Mouse (Mus musculus): ENCODE measurements around the gene Olfr1359.

The Olfr1359 gene

GRCm38 (mm10) chr13:21722993-21723836, 25.3 kb downstream of the Olfr1359 start:
- DNase-seq (ENCODE audit: low read depth, low spot score) = no peak

DNA sequence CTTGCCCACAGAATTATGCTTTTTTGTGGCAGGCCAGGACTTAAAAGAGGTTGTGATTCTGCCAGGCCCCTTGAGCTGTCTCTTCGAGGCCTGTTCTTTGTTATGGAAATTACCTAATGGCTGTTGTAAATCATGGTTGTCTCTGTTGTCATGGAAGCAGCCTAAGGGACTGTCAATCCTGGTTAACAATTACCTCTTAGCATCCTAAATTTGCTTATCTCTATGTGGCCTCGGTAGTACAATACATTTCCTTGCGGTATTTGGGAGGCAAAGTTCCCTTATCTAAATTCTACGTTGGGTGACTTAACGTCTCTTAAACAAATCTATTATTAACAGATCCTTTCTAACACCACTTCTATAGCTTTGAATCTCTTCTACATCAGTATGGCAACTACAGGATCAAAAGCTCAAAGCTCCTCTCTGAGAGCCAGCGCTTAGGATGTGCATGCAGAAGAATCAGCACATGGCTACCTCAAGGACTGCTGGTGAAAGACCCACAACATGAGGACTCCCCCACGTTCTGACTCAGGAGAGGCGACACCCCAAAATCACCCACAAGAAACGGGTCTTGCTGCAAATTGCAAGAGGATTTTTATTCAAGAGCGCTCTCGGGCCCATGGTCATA, 30.1 kb downstream of the Olfr1359 start:
- DNase-seq (ENCODE audit: low read depth, low spot score) = peak; percentile 77

DNA sequence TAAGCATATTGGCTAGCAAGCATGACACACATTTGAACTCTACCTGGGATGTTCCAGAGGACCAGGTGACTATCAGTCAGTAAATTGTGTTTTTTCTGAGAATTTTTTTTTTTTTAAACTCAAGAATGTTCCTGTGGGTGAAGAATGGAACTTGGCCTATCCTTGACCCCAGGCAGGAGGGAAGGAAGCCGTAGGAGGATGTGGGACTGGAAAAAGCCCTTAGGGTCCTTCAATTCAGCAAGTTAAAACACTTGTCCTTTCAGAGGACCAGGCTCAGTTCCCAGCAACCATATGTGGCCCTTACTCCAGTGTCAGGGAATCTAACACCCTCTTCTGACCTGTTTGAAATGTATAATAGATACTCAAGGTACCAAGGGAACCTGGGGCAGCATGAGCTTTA, 31.6 kb downstream of the Olfr1359 start:
- peak; percentile 61 for DNase-seq (ENCODE audit: low read depth, low spot score)

DNA sequence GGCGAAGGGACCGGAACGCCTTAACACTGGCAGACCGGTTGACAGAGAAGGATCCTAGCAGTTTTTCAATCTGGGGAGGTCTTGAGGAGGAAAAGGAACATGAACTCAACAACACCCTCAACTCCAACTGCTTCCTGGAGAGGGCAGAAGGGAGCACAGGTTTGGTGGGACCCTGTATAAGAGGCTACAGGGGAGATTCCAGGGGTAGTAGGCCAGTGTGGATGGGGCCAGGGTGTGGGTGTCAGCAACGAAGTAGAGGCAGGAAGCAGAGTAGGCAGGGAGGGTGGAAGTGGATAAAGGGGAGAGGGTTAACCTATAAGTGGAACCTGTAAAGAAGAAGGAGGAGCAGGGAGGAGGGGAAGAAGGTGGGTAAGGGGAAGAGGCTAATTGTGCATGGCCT, 35.6 kb downstream of the Olfr1359 start:
- peak; percentile 69 for DNase-seq (ENCODE audit: low read depth, low spot score)

DNA sequence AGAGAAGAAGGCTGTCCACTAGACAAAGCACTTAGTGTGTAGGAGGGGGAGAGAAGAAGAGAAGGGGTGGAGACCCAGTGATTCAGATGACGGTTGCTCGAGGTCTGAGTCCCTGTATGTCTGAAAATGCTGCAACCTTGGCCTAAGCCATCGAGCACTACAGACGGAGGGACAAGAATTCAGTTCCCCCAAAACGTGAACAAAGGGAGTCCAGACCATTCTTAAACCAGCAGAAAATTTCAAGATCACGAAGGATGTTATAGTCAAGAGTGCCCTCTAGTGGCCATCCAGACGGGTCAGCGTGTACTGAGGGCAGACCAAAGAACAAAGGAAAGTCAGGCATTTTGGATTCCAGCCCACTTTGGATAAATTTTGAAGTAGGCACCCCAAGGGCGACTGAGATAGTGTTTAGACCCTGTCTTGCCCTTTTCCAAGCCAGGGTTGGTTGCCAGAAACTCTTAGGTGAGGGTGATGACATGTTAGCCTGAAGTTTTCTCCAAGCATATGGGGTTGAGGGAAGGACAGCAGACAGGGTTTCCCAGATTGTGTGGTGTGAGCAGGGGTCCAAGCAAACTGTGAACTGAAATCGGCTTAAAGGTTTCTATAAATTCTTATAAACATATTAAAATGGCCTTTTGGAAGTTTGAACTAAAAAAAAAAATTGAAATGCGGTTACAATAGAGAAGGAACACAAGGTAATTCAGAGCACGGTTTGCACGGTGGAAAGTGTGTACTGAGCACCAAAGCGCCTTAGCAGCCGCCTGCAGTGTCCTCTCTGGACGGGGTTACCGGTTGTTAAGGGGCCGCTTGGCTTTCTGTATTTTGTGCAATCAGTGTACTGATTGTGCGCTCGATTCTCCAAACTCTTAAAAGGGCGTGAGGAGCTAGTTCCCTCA, 36.3 kb downstream of the Olfr1359 start:
- DNase-seq (ENCODE audit: low read depth, low spot score) = peak; percentile 93

DNA sequence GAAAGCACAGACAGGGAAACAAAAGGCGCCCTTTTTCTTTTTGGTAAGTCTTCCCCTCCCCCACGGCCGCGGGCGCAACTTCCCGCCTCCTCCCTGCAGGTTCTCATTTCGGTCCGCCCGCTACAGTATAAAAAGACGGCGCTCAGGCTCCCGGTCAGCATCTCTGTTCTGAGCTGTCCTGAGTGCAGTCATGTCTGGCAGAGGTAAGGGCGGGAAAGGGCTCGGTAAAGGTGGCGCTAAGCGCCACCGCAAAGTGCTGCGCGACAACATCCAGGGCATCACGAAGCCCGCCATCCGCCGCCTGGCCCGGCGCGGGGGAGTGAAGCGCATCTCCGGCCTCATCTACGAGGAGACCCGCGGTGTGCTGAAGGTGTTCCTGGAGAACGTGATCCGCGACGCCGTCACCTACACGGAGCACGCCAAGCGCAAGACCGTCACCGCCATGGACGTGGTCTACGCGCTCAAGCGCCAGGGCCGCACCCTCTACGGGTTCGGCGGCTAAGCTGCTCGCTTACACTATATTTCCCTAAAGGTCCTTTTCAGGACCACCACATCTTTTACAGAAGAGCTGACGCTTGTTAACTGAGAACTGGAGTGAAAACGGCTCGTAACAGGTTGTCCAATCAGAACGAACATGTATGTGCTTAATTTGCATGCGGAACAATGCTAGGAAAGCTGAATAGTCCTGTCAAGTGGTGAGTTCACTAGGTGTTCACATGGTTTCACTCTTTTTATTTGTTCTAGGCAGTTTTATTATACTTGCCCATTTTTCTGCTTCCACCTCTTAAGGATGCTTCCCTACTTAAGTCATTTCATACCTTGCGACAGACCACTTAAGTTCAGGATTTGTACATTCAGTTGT, 37.2 kb downstream of the Olfr1359 start, which contains the start of gene Hist1h4j:
TSS of gene Hist1h4j (plus strand) at position 159 of the 862 bp plus-strand sequence.
- DNase-seq (ENCODE audit: low read depth, low spot score) = peak; percentile 93

GRCm38 (mm10) chr13:21745006-21745405, 47.1 kb downstream of the Olfr1359 start:
- no peak for DNase-seq (ENCODE audit: low read depth, low spot score)

DNA sequence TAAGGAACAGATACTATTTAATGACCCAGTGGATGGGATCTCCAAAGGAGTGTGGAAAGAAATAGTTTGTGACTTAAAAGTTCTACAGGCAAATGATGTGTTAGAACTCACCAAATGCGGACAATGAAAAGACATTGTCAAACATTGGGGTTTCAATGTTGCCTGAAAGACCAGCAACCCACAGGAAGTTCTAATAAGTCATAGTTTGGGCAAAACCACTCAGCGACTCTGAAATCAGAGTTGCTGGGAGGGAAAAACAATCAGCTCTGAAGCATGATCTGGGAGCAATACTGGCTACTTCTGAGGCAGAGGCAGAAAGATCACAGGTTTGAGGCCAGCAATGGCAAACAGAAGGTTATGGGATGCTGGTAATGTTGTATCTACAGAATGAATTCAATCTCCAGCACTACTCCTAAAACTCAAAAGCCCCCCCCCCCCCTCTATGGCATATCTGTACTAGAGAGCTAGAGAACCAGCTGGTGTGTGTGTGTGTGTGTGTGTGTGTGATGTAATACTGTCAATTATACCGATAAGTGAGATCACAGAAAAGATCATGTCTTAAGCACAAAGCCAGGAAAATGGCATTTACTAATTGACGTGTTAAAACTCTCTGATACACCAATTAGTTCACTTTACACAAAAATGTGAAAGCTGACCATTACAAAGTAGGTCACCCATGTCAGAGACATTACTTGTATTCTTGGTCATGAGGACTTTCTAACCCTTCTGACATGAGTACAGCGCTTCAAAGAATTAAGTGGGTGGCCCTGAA, 51.7 kb downstream of the Olfr1359 start:
- peak; percentile 65 for DNase-seq (ENCODE audit: low read depth, low spot score)

DNA sequence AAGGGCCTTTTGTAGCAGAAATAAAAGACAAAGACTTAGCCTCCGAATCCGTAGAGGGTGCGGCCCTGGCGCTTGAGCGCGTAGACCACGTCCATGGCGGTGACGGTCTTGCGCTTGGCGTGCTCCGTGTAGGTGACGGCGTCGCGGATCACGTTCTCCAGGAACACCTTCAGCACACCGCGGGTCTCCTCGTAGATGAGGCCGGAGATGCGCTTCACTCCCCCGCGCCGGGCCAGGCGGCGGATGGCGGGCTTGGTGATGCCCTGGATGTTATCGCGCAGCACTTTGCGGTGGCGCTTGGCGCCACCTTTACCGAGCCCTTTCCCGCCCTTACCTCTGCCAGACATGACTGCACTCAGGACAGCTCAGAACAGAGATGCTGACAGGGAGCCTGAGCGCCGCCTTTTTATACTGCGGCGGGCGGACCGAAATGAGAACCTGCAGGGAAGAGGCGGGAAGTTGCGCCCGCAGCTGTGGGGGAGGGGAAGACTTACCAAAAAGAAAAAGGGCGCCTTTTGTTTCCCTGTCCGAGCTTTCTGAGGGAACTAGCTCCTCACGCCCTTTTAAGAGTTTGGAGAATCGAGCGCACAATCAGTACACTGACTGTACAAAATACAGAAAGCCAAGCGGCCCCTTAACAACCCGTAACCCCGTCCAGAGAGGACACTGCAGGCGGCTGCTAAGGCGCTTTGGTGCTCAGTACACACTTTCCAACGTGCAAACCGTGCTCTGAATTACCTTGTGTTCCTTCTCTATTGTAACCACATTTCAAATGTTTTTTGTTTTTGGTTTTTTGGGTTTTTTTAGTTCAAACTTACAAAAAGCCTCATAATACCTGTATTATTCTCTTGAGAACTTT, 52.5 kb downstream of the Olfr1359 start, which contains the start of gene Hist1h4k:
TSS of gene Hist1h4k (minus strand) at position 347 of the 859 bp plus-strand sequence.
- peak; percentile 94 for DNase-seq (ENCODE audit: low read depth, low spot score)

DNA sequence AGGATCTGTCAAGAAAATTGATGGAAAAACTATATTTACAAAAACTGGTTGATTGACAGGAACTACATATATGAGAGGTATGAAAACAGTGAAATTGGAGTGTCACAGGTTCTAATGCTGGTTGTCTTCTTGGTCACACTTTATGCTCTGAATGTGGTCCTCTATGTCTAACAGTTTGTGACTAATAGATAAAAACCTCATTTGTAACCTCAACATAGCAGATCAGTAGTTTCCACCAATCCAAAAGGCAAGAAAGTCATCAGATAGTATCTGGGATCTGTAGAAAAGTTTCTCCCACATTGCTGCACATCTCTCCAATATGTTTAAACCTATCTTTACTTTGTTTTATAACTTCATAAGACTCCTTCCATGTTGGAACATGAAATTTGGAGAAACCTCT, 53.5 kb downstream of the Olfr1359 start:
- DNase-seq (ENCODE audit: low read depth, low spot score) = no peak

GRCm38 (mm10) chr13:21751827-21752226, 53.9 kb downstream of the Olfr1359 start:
- no peak for DNase-seq (ENCODE audit: low read depth, low spot score)

DNA sequence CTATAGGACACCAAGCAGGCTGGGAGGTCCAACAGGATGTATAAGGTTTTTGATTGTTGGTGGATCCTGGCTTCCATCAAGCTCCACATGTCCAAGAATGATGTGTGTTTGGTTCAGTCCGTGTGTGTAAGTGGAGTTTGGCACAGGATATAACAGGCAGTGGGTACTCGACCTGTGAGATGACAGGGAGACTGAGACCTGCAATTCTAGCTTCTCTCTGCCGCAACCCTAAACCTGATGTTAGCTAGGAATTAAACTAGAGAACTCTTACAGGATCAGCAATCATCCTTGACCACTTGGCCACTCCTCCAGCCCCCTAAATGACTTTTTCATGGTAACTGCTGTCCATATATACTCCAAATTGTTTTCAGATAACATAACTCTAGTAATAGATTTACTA, 54.4 kb downstream of the Olfr1359 start:
- DNase-seq (ENCODE audit: low read depth, low spot score) = peak; percentile 22

DNA sequence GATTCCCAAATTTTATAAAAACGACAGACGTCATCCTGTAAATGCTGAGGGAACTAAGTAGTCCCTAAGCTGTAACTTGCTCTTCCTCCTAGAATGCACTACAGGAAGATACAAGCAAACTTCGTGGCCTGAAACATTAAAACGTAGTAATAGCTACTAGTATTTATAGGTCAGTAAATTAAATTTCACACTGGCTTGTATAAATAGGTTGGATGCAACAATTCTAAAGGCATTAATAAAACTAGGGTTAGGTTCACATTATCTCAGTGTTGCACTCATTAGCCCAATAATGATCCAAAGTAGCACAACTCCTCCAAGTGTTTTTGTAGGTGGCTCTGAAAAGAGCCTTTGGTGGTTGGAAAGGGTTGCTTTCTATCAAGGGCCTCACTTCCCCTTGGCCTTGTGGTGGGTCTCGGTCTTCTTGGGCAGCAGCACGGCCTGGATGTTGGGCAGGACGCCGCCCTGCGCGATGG, 55.2 kb downstream of the Olfr1359 start:
- peak; percentile 58 for DNase-seq (ENCODE audit: low read depth, low spot score)

DNA sequence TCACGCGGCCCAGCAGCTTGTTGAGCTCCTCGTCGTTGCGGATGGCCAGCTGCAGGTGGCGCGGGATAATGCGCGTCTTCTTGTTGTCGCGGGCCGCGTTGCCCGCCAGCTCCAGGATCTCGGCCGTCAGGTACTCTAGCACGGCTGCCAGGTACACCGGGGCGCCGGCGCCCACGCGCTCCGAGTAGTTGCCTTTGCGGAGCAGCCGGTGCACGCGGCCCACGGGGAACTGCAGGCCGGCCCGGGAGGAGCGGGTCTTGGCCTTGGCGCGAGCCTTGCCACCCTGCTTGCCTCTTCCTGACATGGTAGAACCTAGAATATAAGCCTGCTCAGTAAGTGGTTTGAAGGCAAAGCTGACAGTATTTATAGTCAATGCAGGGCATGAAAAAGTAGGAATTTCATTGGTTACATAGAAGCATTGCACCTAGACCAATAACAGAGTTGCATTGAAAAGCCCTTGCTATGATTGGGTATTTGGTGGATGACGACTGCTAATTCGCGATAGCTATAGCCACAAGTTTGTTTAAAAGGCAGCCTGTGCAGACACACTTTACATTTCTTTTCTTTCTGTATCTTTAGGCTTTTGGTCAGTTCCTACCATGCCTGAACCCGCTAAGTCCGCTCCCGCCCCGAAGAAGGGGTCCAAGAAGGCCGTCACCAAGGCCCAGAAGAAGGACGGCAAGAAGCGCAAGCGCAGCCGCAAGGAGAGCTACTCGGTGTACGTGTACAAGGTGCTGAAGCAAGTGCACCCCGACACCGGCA, 55.8 kb downstream of the Olfr1359 start, which contains the start of the genes Hist1h2ak and Hist1h2bn:
TSS of gene Hist1h2ak (minus strand) at position 304 of the 762 bp plus-strand sequence.
TSS of gene Hist1h2bn (plus strand) at position 600 of the 762 bp plus-strand sequence.
- DNase-seq (ENCODE audit: low read depth, low spot score) = peak; percentile 99

DNA sequence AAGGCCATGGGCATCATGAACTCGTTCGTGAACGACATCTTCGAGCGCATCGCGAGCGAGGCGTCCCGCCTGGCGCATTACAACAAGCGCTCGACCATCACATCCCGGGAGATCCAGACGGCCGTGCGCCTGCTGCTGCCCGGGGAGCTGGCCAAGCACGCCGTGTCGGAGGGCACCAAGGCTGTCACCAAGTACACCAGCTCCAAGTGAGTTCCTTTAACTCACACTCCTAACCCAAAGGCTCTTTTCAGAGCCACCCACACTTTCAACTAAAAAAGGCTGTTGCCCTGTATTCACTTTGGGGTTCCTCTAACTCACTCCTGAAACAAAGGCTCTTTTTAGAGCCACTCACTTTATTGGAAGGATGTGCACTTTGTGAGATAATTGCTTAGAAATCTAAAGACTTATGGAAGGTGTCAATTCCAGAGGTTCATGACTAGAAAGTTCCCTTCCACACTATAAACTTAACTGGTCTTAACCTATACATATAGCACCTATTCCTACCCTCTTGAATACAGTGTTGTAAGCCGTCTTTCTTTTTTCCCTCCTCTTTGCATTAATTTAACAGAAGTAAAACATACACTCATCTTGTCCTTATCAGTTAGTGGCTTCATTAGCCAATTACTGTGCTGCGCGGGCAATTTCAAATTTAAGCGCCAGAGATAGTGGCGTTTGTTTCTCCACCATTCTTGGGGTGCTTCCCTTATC, 56.5 kb downstream of the Olfr1359 start:
- peak; percentile 62 for DNase-seq (ENCODE audit: low read depth, low spot score)

GRCm38 (mm10) chr13:21755707-21756106, 57.8 kb downstream of the Olfr1359 start:
- no peak for DNase-seq (ENCODE audit: low read depth, low spot score)
